Mouse (Mus musculus) erythroid progenitor cell, adult 5-6 weeks (primary cell): ENCODE data around the gene Il17rd. TPM values are rescaled to one million over a fixed set of nuclear protein-coding genes. Genes with fewer than 3 reads are reported as not detected.

Experiments used
- ATAC-seq: replicated peaks from 2 replicates; pipeline ENCODE4 v1.8.0; 2016; ENCODE audit warnings: moderate number of reproducible peaks, mild to moderate bottlenecking, moderate TSS enrichment, inconsistent platforms; ENCODE audit not compliant: poor library complexity, low FRiP score, severe bottlenecking
- total RNA-seq, 2 experiments: library from RNA; stranded (forward) in 1 of 2; stranded (reverse) in 1 of 2; fragments of 150-400 nt in 1 of 2; fragments of 186-747, 209-891 nt in 1 of 2; gene quantifications; 2 replicates each; pipeline versions ENCODE4 v1.2.3 to v1.2.4; 2015 to 2017; ENCODE audit warnings: low replicate concordance in 2 of 2

The Il17rd gene
- total RNA-seq, 2 experiments from 2014 or later, result not detected

DNA sequence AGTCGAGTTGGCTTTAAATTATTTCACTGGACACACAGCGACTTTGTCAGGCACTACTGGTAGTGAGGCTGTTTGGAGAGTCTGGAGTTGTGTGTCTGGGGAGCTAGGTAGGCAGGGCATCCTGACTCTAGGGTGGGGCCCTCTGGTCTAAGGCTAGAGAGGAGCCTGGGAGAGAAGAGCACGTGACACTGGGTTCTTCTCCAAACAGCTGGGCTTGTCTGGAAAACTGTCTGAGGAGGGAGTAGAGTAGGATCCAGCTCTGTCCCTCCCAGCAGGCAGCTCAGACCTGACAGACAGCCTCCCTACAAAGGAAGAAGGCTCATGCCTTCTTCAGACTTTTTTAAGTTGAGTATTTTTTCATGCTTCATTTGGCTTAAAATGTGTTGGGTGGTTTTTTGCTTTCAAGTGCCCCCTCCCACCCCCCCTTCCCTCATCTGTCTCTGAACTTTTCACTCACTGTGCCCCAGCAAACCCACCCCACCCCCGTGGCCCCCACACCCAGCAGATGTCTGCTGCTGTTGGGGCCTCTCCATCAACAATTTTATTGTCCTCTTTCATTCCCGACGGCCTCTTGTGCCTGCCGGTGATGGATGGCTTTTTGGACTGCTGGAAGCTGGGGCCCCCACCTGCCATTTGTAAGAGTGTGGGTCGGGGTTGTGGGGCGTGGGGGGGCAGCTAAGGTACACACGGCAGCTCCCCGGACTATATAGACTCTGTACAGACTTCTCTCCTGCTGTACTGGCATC is 5.7 kb downstream of the Il17rd start:
- ATAC-seq, result no peak

DNA sequence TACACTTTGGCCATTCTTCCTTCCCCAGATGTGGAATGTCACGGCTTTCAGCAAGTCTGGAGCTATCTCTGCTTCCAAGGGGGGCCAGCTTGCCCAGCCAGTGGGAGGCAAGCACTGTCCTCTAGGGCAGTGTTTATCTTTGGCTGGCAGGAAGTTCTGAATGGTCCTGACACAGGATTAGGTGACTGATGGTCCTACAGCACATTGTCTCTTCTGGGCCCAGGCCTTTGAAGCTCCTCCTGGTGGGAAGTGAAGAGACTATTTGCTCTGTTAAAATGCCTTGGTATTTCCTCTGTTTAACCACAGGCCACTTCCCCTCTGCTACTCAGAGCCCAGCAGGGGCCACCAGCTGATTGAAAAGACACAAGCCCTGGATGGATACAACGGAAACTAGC is 6.2 kb downstream of the Il17rd start:
- no peak for ATAC-seq

DNA sequence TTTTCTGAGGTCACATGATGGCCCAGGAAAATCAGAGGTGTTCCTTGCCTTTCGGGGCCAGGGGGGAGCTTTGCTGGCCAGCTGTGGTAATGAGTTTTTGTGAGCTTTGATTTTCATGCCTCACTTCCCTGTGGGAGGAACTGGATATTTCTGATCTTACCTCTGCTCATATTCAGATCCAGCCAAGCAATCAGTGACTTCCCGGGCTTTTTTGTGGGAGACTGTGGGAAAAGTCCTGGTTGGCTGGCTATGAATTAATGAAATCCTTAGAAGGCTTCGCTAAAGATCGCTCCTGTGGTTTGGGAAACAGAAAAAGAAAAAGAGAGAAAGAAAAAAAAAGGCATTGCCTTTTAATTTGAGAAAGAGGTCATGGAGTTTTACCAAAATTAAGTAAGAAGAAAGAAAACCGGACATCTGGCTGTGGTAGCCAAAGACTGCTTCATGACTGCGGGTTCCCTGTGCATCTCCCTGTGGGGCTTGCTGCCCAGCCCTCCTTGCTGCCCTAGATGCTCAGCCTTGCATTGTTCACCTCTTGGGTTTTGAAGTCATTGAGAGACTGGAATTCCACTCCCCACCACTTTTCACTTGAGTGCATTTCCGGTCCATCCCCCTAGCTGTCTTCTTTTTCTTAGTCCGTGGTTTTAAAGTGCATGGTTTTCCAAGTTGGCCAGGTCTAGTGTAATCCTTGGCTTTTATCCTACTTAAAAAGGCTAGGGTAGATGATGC is 9.7 kb downstream of the Il17rd start:
- ATAC-seq, result no peak

DNA sequence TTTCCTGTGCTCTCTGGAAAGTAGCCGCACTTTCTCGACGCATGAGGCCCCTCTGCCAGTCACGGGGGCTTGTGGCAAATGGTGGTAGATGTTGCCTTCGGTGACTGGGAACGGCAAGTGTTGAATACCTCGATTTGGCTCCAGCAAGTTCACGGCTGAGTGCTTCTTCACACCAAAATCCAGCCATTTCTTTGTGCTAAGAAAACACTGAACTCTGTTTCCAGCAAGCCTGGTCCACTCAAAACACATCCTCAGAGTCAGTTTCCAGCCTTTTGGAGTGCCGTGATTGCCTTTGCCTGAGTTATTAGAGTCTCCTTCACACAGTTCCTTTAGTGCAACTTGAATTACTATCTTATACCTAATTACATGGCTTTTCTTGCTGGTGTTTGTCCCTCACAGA is 11.3 kb downstream of the Il17rd start:
- no peak for ATAC-seq

DNA sequence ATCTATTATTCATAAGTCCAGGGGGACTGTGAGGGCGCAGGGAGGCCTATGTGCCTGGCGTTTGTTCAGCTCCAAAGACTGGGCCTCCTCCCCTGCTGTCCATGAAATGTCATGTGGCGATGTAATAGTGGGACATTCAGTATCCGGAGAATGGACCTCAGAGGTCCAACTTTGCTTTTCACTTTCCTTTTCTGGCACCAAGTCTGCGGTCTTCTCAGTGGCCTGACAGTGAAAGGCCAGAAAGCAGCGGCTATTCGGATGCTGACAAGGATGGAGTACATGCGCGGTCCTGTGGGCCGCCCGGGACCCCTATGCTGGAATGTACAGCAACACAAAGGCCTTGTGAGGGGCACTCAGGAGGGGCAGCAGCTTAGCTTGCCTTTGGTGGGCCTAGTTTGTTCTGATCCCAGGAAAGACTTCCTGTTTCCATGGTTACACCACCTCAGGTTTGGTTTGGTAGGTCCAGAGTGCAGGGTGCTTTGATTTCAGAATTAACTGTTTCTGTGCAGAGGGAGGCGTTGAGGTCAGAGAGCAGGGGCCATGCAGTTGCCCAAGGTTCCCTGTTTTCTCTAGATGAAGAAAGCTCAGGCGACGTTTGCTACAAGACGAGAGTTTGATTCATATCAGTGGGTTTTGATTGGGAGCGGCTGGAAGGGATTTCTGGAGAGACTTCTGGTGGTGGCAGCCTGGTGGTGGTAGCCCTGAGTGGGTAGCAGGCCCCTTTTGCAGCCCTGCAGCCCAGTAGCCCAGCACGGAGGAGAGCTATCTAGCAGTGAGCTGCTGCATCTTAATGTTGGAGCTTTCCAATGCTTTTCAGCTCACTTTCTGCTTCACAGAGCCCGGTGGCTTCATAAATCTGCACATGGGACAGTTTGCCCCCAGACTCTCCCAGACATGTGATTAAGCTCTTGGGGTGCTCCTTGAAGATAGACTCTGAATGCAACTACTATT is 12.1 kb downstream of the Il17rd start:
- no peak for ATAC-seq

DNA sequence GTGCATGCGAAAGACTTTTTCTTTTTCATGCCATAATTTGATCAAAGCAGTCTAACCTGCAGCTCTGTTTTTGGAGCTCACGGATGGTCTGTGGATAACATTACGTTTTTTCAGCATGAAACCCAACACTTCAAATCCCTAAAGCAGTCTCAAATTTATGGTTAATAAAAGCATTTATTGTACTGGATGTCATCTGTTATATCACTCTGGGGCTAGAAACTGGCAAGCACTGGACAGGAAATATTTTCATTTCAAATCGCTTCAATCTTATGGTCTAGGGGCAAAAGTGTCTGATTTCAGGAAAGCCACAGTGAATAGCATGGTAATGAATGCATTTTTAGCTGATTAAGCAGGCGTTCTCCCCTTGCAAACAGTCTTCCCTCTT is 12.8 kb downstream of the Il17rd start:
- no peak for ATAC-seq

DNA sequence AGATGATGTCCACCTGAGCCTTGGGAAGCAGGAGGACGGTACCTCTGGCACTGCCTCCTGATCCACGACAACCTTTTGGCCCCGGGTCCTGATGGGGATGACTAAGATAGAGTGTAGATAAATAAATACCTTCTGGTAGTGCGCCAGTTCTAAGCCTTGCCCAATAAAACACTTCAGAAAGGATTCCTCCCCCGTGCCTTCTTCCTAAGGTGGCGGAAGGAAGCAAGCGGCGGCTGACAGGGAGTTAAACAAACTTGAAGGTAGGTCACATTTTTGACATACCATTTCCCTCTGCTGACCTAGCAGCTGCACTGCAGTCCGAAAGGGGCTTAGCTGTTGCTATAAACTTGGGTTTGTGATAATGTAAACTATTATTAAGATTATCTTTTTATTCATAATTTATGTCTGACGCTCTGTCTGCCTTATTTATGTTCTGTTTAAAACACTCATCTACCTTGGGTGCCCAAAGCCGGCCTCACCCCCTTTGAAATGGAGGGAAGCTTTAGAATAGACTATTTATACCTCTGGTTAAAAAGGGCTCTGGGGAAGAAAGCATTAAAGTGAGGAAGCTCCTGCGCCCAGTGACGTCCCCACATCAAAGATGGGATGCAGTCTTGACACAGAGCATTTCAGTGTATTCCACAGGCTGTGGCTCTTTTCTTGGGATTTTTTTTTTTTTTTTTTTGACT is 19.9 kb downstream of the Il17rd start:
- no peak for ATAC-seq

DNA sequence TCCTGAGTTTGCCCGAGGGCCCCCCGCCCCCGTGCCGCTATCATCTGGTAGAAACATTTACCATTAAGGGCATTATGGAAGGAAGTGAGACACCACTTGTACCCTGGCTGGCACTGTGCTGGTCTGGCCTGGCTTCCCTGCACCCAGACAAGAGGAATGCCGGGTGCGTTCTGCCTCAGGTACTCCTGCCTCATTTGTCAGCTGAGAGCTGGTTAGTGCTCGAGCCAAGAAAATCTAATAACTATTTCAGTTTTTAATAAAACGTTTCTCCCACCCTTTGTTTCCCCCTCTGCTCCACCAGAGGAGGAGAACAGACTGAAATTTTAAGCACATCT is 20.4 kb downstream of the Il17rd start:
- ATAC-seq, result no peak

DNA sequence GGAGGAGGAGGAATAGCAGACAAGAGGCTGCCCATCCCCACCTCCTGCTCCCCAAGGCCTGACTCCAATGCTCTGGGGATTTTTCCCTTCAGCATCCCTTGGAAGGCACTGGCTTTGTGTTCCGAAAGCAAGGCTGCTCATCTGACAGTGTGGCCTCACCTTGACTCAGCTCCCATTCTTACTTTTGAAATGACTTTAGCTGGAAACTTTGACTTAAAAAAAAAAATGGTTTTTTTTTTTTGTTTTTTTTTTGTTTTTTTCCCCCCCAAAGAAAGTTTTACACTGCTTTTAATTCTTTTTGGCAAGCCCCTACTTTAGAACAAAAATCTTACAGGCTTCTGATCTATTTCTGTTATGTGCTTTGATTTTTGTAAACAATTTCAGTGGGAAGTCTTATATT is 24.6 kb downstream of the Il17rd start:
- no peak for ATAC-seq

DNA sequence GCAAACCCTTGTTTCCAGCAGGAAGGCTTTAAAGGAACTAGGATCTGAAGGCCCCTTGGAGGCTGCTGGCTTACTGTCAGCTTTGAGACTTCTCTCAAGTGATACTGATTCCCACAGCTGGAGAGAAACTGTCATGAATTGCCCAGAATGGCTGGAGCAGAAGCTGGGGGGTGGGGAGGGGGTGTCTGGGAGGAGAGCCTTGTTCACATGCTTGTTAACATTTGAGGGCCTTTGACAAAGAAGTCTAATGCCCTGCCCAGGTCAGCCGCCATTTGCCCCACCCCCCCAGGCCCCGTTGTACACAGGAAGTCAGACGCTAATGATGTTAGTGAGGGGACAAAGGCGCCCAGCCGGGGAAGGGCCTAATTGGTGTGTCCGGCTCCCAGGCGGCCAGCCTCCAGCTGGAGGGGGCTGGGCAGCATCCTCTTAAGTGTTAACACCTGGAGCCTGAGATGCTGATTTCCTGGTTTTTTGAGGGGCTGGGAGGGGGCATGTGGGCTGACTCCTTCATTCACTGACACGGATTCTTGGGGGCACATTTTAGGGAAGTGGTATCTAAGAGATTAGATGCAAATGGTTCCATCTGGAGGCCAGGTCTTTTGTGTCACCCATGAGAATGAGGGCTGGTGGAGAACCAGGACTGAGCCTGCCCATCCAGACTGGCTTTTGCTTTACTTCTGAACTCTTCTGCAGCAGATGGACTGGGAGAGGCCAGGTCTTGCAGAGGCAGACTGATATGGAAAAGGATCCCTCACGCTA is 27.6 kb downstream of the Il17rd start:
- ATAC-seq, result no peak

DNA sequence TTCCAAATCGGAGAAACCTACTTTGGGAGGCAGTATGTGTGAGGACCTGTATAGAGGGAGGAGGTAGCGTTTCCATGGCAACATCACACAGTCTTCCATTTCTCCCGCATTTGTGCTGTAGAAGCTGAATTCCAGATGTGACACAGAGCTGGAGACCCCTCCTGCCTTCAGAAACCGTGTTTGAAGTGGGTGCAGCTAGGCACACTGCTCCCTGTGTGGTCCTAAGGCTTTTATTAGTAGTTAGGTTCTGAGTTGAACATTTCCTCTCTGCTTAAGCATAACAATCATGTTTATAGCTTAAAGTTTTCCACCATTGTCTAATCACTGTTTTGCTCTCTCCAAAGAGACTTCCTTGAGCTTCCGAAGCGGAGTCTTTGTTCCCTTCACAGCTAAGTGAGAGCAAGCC is 29.1 kb downstream of the Il17rd start:
- no peak for ATAC-seq

DNA sequence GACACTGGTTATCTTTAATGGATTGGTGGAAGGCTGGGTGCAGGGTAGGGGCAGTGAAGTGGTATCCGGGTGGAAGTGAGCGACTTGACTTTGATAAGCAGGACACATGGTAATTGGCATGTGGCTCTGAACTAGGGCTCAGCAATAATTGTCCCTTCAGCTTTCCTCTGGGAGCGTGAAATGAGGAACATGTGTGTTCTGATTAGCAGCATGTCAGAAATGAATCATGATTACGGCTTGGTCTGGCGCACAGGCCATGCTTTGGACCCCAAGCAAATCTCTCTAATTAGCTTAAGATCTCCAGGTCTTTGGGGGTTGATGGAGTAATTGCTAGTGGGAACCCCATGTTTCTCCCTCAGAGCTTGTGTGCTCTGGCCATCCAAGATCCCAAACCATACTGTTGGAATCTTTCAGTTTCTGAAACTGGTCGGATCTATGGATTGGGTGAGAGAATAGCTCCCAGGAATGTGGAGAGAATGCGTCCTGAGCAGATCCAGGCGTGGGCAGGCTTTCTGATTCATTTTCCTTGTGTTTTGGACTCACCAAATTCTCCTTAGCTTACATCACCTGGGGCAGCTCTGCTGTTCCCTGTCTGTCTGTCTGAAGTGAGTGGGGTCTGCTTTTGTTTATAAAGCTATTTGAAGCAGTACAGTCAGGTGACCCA is 30.8 kb downstream of the Il17rd start:
- ATAC-seq, result no peak

DNA sequence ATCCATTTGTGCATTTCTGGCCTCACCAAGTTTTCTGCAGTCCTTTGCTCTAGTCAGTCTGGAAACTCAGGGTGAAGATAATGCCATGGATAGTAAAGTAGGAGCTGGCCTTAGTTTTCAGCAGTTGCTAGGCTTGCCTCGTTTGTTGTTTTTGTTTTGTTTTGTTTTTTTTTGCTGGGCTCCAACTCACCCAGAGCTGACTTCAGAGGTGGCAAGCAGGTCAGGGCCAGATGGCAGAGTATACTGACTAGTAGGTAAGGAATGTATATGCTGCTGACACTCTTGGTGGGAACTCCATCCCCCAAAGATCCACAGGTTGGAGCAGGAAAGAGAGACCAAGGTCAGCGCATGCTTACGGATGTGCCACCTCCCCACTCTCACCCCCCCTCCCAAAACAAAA is 31.4 kb downstream of the Il17rd start:
- ATAC-seq, result no peak

DNA sequence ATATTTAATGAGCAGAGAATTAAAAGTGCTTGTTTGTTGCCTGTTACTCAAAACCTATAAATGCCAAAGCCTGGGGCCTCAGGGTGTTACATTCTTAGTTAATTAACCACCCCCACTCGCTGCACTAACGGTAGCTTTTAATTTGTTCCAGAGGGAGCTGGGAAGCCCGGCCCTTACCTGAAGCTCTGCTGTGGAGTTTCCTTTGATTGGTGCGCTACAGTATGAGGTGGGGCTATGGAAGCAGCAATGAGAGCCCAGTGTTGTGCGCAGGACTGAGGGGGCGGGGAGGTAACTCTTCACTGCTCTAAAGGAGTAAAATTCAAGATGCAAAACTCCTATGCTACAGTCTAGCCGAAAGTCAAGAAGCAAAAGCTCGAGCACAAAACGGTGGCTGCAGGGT is 32.0 kb downstream of the Il17rd start:
- ATAC-seq, result no peak

DNA sequence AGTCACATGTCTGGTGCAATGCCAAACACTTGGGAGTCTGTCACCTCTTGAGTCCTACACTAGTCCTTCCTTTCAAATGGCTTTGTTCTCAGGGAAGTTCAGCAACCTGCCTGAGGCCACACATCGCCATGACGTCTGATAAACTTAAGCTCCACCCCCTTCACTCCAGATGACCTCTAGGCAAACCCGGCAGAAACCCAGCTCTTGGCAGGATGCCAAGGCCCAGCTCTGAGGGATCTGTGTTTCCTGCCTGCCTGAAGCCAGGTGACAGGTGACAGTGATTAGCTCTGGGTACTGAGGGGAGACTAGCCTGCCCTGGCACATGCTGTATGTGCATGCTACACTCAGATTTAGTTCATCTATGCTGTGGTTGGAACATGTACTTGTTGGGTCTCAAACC is 33.2 kb downstream of the Il17rd start:
- no peak for ATAC-seq

DNA sequence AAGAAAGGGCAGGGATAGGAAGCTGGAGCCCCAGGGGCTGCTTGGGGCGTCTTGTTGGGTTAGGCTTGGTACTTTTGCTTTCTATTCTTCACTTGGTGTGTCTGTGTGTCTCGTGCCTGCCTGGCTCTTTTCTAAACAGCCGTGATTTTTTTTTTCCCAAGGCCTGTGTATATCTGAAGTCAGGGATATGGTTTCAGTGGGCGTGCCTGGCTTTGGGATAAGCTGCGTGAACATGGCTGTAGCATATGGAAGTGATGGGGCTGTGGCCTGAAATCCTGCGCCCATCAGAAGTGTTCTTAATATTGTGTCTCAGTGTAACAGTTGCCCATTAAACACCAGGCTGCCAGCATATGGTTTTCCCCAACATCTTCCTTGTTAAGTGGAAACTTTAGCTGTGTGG is 36.3 kb downstream of the Il17rd start:
- no peak for ATAC-seq

DNA sequence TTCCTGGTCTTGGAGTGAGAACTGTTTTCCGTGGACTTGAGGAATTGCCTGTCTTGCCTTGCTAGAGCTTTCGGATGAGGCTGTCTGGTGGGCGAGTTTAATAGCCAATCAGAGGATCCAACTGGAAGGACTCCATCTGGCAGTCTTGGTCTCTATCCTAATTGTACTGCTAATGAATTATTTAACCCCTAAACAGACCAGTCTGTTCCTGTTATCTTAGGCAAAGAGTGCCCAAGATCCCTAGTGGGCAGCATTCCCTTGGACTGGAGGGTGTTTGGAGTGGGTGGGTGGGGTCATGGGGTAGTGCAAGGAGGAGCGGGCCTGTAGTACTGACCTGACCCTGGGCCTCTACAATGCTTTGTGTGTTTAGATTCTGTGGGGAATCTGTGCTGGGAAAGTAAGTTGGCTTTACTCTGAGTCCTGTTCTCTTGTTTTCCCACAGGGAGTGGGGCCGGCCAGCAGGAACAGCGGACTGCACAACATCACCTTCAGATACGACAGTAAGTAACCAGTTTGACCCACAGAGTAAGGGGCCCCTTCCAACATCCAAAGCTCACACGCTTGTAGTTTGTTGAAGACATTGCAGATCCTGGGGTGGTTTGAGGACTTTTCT is 37.3 kb downstream of the Il17rd start:
- no peak for ATAC-seq

DNA sequence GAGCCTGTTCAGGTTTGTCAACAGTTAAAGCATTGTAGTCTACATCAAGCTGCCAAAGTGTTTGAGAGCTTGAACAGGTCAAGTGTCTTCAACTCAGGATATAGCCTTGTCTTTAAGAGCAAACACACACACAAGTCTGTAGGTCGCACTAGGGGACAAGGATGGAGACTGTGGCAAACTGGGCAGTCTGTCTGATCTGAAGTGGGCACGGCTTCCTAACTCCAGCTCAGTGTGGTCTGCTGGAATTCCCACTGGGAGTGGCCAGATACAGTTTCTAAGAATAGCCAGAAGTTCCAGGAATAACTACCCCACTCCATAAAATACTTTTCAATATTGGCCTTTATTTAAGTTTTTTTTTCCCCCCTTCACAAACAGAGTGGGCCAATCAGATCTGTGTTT is 37.8 kb downstream of the Il17rd start:
- no peak for ATAC-seq
